Mouse (Mus musculus): ENCODE results near the gene Sycn. TPM values are rescaled to one million over a fixed set of nuclear protein-coding genes. Genes with fewer than 3 reads are reported as not detected.
A peak's percentile ranks its signal among the peaks of the same experiment; 100 is the strongest.

Sycn gene
- polyA plus RNA-seq, 1 experiment from 2014 or later, result not detected

DNA sequence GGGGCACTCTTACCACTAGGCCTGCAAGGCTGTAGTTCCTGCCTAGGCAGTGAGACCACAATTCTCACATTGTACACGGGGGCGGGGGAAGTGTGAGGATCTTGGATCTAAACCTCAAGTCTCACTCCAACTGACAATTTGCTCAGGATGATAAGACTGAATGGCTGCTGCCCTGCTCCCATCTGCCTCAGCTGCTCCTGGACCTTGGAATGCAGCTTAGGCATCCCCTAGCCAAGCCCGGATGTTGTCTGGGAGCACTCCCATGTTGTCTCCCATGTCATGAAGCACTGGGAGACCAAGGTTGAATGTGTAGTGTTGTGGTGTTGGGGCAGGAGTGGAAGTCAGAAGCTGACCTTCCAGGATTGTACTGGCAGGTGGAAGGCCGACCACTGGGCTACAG is 26.9 kb downstream of the Sycn start:
- Histone ChIP-seq H3K4me3 (replicated peaks; ENCODE audit: low read length) (no peak overlapping the region), H3K9ac (no peak overlapping the region), H3K27ac (no peak overlapping the region), H3K9me3 (ENCODE audit: control insufficient read depth, low read length) (no peaks in the 10 kb centered on the region), H3K4me1 (replicated peaks; ENCODE audit: control insufficient read depth, insufficient read depth, low read length) (no peaks in the 10 kb centered on the region; the same call in 1 of the 2 replicates), H3K4me2 (replicated peaks) (no peak overlapping the region), H3K27me3 (ENCODE audit: control insufficient read depth, insufficient read depth, low read length) (no peaks in the 10 kb centered on the region), H3K36me3 (replicated peaks; ENCODE audit: control insufficient read depth, insufficient read depth) (peaks cover 60% of the 10 kb centered on the region)
- 92% methylated on average over 4 of the region's 4 CpGs for WGBS
- DNase-seq (ENCODE audit: low spot score), result no peak
- no peak for ATAC-seq (ENCODE audit: low FRiP score)

DNA sequence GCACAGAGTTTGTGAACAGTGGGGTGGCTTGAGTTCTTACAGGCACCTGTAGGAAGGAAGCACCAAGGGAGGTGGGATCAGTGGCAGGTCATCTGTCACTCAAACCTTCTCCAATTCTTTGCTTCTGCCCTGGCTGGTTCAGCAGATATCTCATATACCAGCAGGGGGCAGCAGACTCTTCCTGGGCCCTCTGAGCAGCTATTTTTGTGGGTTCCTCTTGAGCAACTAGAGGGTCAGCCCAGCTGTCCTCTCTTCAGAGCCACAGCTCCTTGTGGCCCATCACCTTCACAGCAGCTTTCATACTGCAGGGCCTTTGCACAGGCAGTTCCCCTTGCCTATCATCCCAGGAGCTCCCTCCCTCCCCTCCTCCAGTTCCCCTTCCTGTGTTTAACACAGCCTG is 27.6 kb downstream of the Sycn start:
- no peak overlapping the region for H3K4me2 ChIP-seq (replicated peaks)
- H3K4me3 ChIP-seq (replicated peaks; ENCODE audit: low read length), result no peak overlapping the region
- H3K27ac ChIP-seq, result no peak overlapping the region
- H3K9ac ChIP-seq, result no peak overlapping the region
- H3K27me3 ChIP-seq (ENCODE audit: control insufficient read depth, insufficient read depth, low read length), result no peaks in the 10 kb centered on the region
- ATAC-seq (ENCODE audit: low FRiP score) (no peak), DNase-seq (ENCODE audit: low spot score) (peak; percentile 66)
- H3K4me1 ChIP-seq (replicated peaks; ENCODE audit: control insufficient read depth, insufficient read depth, low read length), result no peaks in the 10 kb centered on the region; the same call in 1 of the 2 replicates
- peaks cover 53% of the 10 kb centered on the region for H3K36me3 ChIP-seq (replicated peaks; ENCODE audit: control insufficient read depth, insufficient read depth)
- H3K9me3 ChIP-seq (ENCODE audit: control insufficient read depth, low read length), result no peaks in the 10 kb centered on the region

GRCm38 (mm10) chr7:28570291-28570981 is 29.8 kb downstream of the Sycn start:
- ATAC-seq (ENCODE audit: low FRiP score) (no peak), DNase-seq (ENCODE audit: low spot score) (peak; percentile 24)
- H3K36me3 ChIP-seq (replicated peaks; ENCODE audit: control insufficient read depth, insufficient read depth), result peaks cover 32% of the 10 kb centered on the region
- H3K27me3 ChIP-seq (ENCODE audit: control insufficient read depth, insufficient read depth, low read length), result no peaks in the 10 kb centered on the region
- H3K9ac ChIP-seq, result 0 out of 2 replicates have a peak overlapping the region, but pooled peaks have one; percentile 17
- H3K27ac ChIP-seq, result no peak overlapping the region
- no peaks in the 10 kb centered on the region for H3K9me3 ChIP-seq (ENCODE audit: control insufficient read depth, low read length)
- 70% methylated on average over 12 of the region's 12 CpGs for WGBS
- H3K4me2 ChIP-seq (replicated peaks), result no peak overlapping the region
- no peaks in the 10 kb centered on the region; the same call in 1 of the 2 replicates for H3K4me1 ChIP-seq (replicated peaks; ENCODE audit: control insufficient read depth, insufficient read depth, low read length)
- no peak overlapping the region for H3K4me3 ChIP-seq (replicated peaks; ENCODE audit: low read length)

DNA sequence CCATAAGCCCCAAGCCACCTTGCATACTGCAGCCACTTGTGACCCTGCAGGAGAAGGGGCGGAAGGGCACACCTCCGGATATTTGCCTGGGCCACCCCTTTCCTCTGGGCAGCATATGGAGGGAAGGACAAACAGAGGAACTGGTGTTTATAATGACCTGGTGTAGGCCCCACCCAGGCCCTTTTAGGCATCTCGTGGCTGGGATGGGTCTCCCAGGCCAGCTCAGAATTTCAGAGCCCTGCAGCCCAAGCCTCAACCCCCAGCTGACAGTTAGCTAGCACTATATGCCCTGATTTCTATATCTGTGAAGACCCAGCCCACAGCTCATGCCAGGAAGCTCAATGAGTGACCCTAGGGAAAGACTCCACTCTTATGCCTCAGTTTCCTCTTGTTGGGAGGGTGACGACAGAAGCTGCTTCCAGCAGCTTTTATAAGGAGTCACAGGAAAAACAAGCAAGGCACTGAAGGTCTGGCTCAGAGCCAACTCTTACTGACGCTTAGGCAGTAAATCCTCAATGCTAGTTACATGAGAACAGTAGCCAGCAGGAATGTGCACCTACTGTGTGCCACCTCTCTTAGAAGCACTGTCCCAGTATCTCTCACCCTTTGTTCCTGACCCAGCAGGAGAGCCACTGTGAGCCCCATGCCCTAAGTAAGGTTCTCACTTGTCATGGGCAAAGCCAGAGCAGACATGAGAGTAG is 30.4 kb downstream of the Sycn start:
- no peak overlapping the region for H3K4me3 ChIP-seq (replicated peaks; ENCODE audit: low read length)
- no peak overlapping the region; the same call in 1 of the 2 replicates for H3K27ac ChIP-seq

GRCm38 (mm10) chr7:28572689-28573088 is 32.0 kb downstream of the Sycn start:
- Histone ChIP-seq H3K4me3 (replicated peaks; ENCODE audit: low read length) (no peak overlapping the region), H3K4me2 (replicated peaks) (no peak overlapping the region), H3K36me3 (replicated peaks; ENCODE audit: control insufficient read depth, insufficient read depth) (peaks cover 9% of the 10 kb centered on the region), H3K4me1 (replicated peaks; ENCODE audit: control insufficient read depth, insufficient read depth, low read length) (peaks cover 5% of the 10 kb centered on the region; the same call in 1 of the 2 replicates), H3K9ac (no peak overlapping the region), H3K9me3 (ENCODE audit: control insufficient read depth, low read length) (no peaks in the 10 kb centered on the region), H3K27ac (no peak overlapping the region), H3K27me3 (ENCODE audit: control insufficient read depth, insufficient read depth, low read length) (no peaks in the 10 kb centered on the region)
- WGBS, result 91% methylated on average over 5 of the region's 5 CpGs
- ATAC-seq (ENCODE audit: low FRiP score) (no peak), DNase-seq (ENCODE audit: low spot score) (no peak)

More for the DNA sequence above, 30.4 kb downstream of the Sycn start:
- H3K9ac ChIP-seq, result 0 out of 2 replicates have a peak overlapping the region, but pooled peaks have one; percentile 17
- peaks cover 25% of the 10 kb centered on the region for H3K36me3 ChIP-seq (replicated peaks; ENCODE audit: control insufficient read depth, insufficient read depth)
- 46% methylated on average over 5 of the region's 5 CpGs for WGBS
- no peaks in the 10 kb centered on the region; the same call in 1 of the 2 replicates for H3K4me1 ChIP-seq (replicated peaks; ENCODE audit: control insufficient read depth, insufficient read depth, low read length)
- ATAC-seq (ENCODE audit: low FRiP score), result no peak
- no peaks in the 10 kb centered on the region for H3K9me3 ChIP-seq (ENCODE audit: control insufficient read depth, low read length)
- peak; percentile 40 for DNase-seq (ENCODE audit: low spot score)
- H3K27me3 ChIP-seq (ENCODE audit: control insufficient read depth, insufficient read depth, low read length), result no peaks in the 10 kb centered on the region
- no peak overlapping the region for H3K4me2 ChIP-seq (replicated peaks)

DNA sequence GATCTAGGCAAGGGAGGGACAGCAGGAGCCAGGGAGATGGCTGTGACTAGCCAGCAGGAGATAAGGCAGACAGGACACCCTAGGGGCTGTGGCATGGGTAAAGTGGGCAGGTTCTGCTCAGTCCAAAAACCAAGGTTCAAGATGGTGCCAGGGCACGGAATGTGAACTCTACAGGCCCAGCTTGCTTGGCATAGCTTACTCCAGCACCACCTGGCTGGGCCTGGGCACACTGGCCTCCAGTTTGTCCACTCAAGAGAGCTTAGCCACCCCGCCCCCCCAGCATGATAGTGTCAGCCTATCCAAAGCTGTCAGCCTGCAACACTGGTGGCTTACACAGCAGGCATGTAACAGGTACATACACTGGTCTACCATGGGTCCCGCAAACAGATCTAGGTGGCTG is 32.6 kb downstream of the Sycn start:
- 97% methylated on average over 3 of the region's 3 CpGs for WGBS
- ATAC-seq (ENCODE audit: low FRiP score), result no peak

DNA sequence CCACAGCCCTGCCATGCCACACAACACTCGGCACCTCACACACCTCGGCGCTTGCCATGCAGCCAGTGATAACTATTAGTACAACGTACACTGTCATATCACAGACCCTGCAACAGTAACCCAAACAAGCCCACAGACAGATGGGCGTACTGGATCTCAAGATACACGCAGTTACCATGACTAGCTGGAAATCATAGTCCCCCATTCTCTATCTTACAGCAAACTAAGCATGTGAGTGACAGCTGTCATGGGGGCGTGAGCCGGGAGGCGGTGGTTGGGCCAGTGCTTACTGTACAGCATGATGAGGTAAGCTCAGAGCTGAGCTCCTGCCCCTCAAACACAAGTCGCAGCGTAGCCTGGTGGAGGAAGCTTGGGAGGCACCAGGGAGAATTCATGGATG is 34.9 kb downstream of the Sycn start:
- Histone ChIP-seq H3K27me3 (ENCODE audit: control insufficient read depth, insufficient read depth, low read length) (no peaks in the 10 kb centered on the region), H3K4me1 (replicated peaks; ENCODE audit: control insufficient read depth, insufficient read depth, low read length) (peaks cover 5% of the 10 kb centered on the region; the same call in 1 of the 2 replicates), H3K4me2 (replicated peaks) (no peak overlapping the region), H3K9me3 (ENCODE audit: control insufficient read depth, low read length) (no peaks in the 10 kb centered on the region), H3K4me3 (replicated peaks; ENCODE audit: low read length) (no peak overlapping the region), H3K27ac (no peak overlapping the region), H3K36me3 (replicated peaks; ENCODE audit: control insufficient read depth, insufficient read depth) (no peaks in the 10 kb centered on the region), H3K9ac (no peak overlapping the region)
- 96% methylated on average over 11 of the region's 11 CpGs for WGBS
- DNase-seq (ENCODE audit: low spot score), result no peak
- ATAC-seq (ENCODE audit: low FRiP score), result no peak

More for the DNA sequence above, 32.6 kb downstream of the Sycn start:
- H3K4me1 ChIP-seq (replicated peaks; ENCODE audit: control insufficient read depth, insufficient read depth, low read length), result peaks cover 5% of the 10 kb centered on the region; the same call in 1 of the 2 replicates
- no peak overlapping the region for H3K27ac ChIP-seq
- no peaks in the 10 kb centered on the region for H3K9me3 ChIP-seq (ENCODE audit: control insufficient read depth, low read length)
- H3K4me2 ChIP-seq (replicated peaks), result no peak overlapping the region
- H3K4me3 ChIP-seq (replicated peaks; ENCODE audit: low read length), result no peak overlapping the region
- peak; percentile 15 for DNase-seq (ENCODE audit: low spot score)
- H3K9ac ChIP-seq, result no peak overlapping the region
- H3K36me3 ChIP-seq (replicated peaks; ENCODE audit: control insufficient read depth, insufficient read depth), result peaks cover 5% of the 10 kb centered on the region; the same call in 1 of the 2 replicates
- H3K27me3 ChIP-seq (ENCODE audit: control insufficient read depth, insufficient read depth, low read length), result no peaks in the 10 kb centered on the region

DNA sequence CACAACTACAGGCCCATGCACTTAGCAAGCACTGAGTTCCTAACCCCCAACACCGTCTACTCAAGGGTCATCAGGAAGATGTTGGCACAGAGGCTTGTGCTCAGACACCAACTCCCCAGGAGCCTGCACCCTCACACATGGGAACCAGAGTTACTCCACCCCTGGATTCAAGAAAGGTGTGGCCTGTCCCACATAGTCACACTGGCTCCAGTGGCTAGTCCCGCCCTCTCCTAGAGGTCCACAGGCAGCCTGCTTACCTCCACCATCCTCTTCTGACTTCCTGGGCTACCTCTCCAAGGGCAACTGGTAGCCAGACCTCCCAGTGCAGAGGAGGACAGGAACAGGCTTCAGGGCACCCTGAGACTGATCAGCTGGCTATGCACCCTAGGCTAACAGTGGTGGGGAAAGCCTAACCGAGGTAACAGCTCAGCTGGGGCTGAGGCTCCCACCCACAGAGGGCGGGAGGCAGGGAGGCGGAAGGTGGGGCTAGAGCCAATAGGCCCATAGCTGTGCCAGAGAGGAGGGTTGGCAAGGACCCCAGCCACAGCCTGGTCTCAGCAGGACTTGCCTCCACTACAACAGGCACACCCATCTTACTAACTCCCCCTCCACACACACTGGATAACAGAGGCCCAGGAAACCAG is 35.7 kb downstream of the Sycn start:
- no peak overlapping the region for H3K4me2 ChIP-seq (replicated peaks)
- 81% methylated on average over 5 of the region's 5 CpGs for WGBS
- H3K27ac ChIP-seq, result no peak overlapping the region
- no peak overlapping the region for H3K9ac ChIP-seq
- peak; percentile 34; the same call in 1 of the 2 replicates for ATAC-seq (ENCODE audit: low FRiP score)
- no peaks in the 10 kb centered on the region for H3K9me3 ChIP-seq (ENCODE audit: control insufficient read depth, low read length)
- no peaks in the 10 kb centered on the region for H3K27me3 ChIP-seq (ENCODE audit: control insufficient read depth, insufficient read depth, low read length)
- no peak for DNase-seq (ENCODE audit: low spot score)
- peaks cover 5% of the 10 kb centered on the region; the same call in 1 of the 2 replicates for H3K4me1 ChIP-seq (replicated peaks; ENCODE audit: control insufficient read depth, insufficient read depth, low read length)
- H3K4me3 ChIP-seq (replicated peaks; ENCODE audit: low read length), result no peak overlapping the region
- H3K36me3 ChIP-seq (replicated peaks; ENCODE audit: control insufficient read depth, insufficient read depth), result no peaks in the 10 kb centered on the region
